Mouse (Mus musculus): ENCODE results near the gene Hadha.

DNA sequence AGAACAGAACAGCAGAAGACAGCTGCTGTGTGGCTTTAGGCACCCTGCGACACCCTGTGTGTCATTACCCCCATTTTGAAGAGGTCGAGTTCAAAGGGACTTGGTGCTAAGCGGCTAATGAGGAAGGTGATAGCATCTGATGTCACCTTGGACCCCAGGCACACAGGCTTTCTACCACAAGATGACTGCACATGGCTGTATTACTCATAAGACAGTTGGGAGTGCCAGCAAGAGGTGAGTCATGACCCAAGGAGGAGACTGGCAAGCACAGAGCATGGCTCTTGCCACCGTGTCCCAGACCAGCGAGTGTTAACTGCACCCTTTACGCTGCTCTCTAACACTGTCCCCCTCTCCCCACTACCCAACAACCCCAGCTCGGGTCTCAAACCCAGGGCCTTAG is 28.2 kb downstream of the Hadha start:
- TF ChIP-seq CTCF (IDR thresholded peaks at IDR 0.05; ENCODE audit: low read depth) (no peak), EP300 (optimal IDR thresholded peaks at IDR 0.05) (no peak)
